Mouse (Mus musculus): ENCODE data around the gene Xylb. TPM values are rescaled to one million over a fixed set of nuclear protein-coding genes. Genes with fewer than 3 reads are reported as not detected.

The Xylb gene
- total RNA-seq (2014; fragmentation: Nextera tagmentation) (4.4 and 7.4 TPM in 2 replicates), total RNA-seq (2017) (2.8 and 4.1 TPM in 2 replicates)

DNA sequence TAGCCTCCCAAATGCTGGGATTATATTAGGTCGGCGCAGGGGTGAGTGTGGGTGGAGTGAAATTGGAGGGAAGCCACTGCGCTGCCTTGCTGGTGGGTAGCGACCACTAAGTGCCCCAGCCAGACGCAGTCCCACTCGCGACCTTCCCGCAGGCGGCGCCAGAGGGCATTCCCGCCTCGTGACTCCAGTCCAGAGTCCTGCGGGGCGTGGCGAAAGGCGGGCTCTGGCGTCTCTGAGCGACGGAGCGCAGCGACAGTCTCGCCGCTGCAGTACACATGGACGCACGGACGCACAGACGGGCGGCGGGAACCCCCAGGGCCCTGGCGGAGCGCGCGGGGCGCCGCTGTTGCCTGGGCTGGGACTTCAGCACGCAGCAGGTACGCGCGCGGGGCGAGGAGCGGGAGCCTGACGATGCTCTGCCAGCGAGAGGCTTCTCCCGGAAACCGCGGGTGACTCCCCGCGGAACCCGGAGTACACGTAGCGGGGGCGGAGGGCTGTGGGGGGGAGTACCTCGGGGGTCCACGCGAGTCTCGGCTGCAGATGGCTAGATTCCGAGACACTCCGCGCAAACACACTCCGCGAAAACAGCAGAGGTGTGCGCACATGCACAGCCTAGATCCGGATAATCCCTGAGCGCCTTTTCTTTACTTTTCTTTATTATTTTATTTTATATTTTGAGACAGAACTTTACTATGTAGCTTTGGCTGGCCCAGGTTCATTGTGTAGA, at the start of gene Xylb:
Gene Xylb, plus strand, starts transcription at position 51 of the 727 bp plus-strand sequence.
- peak; percentile 99 for ATAC-seq (replicated peaks; ENCODE audit: poor library complexity, severe bottlenecking)

DNA sequence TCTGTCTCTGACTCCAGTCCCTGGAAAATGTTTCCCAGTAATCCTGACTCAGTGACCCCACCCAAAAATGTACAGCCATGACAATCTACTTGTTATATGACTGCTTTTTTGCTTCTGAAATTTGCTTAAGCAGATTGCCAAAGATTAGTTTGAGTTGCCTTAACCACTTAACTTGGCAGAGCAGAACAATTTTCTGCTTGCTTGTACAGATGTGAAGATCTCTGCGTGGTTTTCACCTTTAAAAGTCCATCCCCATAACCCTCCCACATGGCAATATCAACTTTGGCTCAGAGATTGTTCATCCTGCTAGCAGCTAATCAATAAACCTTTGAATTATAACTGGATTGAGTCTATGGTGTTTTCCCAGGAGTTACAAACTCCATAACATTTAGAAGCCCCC, 48.1 kb upstream of the Xylb start:
- ATAC-seq (replicated peaks; ENCODE audit: poor library complexity, severe bottlenecking): no peak

DNA sequence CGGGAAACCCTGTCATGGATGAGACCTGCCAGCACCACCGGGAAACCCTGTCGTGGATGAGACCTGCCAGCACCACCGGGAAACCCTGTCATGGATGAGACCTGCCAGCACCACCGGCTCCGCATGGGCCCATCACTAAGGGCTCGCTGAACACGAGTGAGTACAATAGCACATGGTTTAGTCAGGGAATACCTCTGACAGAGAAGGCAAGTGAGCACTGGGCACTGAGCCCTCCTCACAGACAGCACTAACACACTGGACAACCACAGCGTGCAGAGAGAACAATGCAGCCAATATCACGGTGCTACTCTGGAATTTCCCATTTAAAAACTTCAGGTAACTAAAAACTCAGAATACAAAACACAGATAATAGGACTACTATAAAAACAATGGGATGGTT, 44.1 kb upstream of the Xylb start:
- ATAC-seq (replicated peaks; ENCODE audit: poor library complexity, severe bottlenecking): no peak

DNA sequence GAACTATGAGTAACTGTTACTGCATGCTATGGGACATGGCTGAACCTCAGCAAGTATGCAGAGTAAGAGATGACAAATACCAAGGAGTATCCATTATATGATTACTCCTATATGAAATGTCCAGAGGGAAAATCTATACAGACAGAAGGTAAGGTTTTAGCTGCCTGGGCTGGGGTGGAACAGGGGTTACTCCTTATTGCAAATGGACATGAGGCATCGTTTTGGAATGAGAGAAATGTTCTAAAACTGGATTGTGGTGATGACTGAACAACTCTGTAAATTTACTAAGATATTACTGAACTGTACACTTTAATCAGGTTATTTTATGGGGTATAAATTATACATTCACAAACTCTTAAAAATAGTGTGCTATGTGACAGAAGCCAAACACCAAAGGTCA, 38.3 kb upstream of the Xylb start:
- no peak for ATAC-seq (replicated peaks; ENCODE audit: poor library complexity, severe bottlenecking)

DNA sequence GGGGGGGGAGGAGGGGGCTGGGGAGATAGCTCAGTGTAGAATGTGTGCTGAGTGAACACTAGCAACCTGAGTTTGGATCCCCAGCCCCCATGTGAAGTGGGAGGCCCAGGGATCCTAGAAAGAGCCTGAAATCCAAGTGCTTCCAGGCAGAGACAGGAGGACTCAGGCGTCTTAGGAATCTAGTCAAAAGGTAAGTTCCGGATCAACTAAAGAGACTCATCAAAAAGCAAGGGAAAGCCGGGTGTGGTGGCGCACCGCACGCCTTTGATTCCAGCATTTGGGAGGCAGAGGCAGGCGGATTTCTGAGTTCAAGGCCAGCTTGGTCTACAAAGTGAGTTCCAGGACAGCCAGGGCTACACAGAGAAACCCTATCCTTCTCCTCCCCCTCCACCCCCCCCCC, 36.7 kb upstream of the Xylb start:
- no peak for ATAC-seq (replicated peaks; ENCODE audit: poor library complexity, severe bottlenecking)

DNA sequence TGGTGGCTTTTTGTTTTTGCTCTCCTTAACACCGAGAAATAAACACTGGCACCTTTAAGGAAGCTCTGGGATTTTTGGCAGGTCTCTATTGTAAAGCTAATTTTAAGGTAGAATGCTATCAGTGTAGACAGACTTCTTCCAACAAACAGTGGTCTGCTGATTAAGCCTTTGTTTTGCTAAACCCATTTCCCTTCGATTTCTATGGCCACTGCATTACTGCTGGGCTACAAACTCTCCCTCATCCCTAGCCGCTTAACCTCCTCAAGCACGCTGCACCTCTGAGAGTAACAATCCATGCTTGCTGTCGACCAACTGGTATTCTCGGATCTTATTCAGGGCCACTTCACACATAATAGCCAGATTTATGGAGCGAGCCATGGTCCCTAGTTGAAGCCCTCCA, 36.2 kb upstream of the Xylb start:
- ATAC-seq (replicated peaks; ENCODE audit: poor library complexity, severe bottlenecking): no peak

DNA sequence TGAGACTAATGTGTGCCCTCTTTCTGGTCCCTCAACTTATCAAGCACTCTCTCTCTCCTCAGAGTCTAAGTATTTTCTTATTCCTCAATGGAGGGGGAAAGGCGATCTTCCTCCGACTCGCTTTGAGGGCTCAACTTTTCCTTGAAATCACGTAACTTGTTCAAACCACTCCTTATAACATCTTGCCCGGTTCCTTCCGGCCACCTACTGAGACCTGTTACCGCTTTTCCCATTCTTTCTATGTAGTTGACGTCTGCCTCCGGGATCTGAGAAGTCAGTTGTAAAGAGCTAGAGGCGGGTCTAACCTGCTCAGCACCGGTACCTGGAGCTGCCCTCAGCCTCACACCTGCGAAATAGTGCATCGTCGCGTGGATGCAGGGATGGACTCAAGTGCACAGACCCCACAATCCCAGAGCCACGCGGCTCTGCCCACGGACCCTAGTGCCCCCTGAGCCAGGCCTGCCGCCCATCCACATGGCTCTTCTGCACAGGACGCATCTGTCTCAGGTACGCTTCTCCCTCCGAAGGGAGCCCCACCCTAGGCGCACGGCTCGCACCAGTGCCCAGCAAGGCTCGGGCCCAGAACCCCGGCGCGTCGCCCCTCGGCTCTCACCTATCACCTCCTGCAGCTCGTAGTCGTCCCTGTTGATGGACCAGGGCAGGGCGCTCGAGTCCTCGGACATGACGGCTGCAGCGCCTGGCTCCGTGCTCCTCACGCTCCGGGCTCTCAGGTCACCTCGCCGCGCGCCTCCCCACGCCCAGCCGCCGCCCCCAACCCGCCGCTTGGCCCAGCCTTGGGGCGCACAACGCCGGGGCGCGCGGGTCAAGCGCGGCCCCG, 35.6 kb upstream of the Xylb start:
- 0 out of 2 replicates have a peak, but pooled peaks have one; percentile 0 for ATAC-seq (replicated peaks; ENCODE audit: poor library complexity, severe bottlenecking)

DNA sequence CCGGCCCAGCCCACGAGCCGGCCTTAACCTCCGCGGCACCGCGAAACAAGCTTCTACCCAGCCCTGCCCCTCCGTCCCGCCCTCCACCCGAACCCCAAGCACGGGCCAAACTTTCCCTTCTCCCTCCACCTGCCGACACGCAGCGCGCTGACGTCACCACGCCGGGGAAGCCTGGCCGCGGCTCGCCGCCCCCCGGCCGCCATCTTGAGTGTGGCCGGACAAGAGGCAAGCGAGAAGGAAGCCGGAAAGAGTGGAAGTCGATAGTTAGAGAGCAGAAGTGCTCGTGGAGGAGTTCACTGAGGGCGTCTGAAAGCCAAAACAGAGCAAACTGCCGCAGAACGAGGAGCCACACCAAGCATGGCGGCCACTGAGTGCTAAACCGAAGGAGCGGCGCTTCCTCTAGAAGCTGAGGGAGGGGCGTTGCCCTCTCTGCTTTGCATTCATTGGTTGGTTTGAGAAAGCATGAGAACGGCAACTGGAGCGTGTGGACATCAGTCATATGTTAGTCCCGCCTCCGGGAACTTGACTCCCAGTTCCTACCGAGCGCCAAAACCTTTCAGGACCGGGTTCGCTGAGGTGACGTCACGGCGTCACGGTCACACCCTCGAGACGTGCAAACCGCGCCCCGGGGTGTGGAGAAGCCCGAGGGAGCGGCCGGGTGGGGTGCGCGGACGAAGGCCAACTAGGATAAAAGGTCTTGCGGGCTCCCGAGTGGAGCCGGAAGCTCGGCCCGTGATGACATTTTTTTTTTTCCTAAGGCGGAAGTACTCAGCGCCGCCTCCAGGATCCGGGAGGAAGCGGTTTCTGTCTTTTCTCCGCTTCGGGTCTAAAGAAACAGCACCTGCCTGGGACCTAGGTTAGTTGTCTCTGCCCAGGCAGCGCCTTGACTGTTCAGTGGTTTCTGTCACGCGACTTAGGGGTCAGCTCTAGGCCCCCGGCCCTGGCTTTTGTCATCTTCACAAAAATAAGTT, 34.6 kb upstream of the Xylb start, which contains the start of gene Oxsr1:
Gene Oxsr1, minus strand, starts transcription at position 139 of the 971 bp plus-strand sequence.
- ATAC-seq (replicated peaks; ENCODE audit: poor library complexity, severe bottlenecking): peak; percentile 88

DNA sequence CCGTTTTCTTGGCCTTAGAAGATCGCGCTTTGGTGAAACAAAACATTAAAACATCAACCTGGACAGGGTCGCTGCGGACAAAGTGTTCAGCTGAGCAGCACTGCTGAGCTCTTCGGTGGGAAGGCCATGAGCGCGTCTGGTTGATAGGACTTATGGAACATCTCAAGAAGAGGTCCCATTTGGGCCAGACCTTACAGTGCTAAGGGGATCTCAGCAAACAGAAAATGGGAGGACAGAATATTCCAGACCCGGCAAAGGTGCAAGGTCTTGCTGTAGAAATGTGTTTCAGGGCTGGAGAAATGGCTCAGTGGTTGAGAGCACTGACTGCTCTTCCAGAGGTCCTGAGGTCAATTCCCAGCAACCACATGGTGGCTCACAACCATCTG, 33.9 kb upstream of the Xylb start:
- ATAC-seq (replicated peaks; ENCODE audit: poor library complexity, severe bottlenecking): peak; percentile 1; the same call in 1 of the 2 replicates

DNA sequence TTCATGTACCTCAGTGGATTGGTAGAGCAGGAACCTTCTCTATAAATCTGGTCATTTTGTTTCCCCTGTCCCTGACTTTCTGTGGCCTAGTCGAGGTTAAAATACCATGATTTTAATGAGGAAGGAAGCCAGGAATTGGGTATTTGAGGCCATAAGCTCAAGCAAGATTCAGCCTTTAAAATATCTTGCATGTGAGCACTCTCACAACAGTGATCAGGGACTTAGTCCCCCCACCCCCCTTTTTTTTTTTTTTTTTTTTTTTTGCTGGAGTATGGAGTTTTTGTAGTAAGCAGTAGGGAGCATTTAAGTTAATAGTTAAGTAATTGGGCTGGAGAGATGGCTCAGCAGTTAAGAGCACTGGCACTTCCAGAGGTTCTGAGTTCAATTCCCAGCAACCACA, 33.1 kb upstream of the Xylb start:
- ATAC-seq (replicated peaks; ENCODE audit: poor library complexity, severe bottlenecking): no peak

DNA sequence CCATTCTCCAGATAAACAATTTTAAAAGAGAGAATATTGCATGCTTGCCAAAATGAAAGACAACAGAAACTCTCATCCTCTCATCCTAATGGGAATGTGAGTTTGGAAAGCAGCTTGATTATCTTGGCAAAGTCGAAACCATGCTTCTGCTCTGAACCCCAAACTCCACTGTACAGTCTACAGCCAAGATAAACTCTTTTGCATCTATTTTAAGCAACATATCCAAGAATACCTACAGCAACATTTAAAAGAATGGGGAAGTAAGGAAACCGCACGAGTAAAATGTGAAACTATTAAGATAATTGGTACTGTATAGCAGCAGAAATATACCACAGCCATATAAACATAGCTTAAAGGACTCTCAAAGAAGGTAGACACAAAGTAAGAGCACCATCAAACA, 28.7 kb upstream of the Xylb start:
- ATAC-seq (replicated peaks; ENCODE audit: poor library complexity, severe bottlenecking): peak; percentile 78

DNA sequence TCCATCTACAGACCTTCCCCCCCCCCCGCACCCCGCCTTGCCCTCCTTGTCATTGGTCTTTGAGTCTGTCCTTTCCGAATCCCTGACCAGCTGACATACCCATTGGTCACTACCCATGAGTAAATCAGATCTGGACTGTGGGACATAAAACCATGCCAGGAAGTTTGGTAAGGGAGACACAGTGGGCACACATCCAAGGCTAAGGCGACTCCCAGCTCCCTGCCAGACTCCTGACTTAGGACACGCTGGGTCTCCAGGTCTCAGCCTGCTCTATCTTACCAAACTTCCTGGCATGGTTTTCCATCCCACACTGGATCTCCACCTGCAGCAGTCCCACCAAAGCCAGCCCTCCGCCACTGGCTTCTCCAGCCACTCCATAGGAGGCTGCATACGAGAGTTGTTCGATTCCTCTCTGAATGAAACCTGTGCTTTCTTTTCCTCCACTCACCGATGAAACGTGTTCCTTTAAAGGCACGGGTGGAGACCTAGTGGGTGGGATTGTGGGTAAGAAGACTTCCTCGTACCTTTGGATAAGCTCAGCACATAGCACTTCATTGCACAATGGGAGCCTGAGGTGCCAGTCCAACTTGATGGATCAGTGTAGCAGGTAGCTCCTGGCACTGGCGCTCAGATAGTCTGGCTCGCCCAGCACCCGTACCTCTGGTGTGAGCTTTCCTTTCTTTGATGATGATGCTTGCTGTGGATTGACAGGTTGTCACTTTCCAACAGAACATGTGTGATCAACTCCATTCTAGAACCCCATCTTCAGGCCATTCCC, 26.8 kb upstream of the Xylb start:
- no peak for ATAC-seq (replicated peaks; ENCODE audit: poor library complexity, severe bottlenecking)

DNA sequence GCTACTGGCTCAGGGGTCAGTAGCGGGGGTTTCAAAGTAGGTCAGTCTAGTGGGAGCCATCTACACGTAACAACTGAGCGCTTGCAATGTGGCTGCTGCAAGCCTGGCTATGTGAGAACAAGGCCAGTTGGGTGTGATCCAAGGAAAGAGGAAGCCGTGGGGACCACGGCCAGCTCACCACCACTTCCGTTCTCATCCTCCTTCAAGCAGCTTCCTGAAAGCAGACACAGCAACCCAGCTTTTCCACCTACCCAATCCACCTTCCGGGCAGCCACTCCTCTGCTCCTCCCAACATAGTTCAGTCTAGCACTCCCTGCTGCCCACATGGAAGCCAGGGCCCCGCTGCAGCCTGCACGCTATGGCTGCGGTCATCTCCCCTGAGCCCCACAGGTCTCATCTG, 22.9 kb upstream of the Xylb start:
- peak; percentile 96 for ATAC-seq (replicated peaks; ENCODE audit: poor library complexity, severe bottlenecking)

DNA sequence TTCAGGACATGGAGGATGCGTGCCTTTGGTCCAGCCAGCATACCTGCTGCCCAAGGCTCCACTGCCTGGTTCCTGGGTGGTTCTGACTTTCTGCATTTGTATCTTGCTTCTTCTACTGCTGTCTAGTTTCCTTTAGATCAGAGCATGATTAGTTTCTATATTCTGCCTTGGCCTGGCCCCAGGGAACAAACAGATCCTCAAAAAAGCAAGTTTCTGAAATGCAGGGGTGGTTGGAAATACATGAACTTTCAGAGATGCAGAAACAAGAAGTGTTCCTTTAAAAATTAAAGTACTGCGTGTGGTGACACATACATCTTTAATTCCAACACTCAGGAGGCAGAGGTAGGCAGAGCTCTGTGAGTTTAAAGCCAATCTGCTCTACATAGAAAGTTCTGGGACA, 22.3 kb upstream of the Xylb start:
- peak; percentile 5; the same call in 1 of the 2 replicates for ATAC-seq (replicated peaks; ENCODE audit: poor library complexity, severe bottlenecking)

DNA sequence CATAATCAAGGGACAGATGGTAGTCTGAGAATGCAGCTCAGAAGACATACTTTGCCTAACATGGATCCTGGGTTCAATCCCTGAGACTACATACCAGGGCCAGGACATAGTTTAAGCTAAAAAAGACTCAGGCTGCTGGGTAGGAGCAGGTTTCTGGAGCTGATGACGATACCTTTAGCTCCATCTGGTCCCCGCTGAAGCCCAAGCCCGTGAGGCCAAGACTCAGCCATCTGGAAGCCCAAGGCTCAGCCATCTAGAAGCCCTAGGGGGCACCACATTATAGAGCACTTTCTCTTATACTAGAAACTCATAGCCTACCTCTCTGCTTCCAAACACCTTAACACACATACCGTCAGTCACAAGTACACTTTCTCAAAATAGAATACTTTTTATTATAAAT, 21.6 kb upstream of the Xylb start:
- ATAC-seq (replicated peaks; ENCODE audit: poor library complexity, severe bottlenecking): no peak

DNA sequence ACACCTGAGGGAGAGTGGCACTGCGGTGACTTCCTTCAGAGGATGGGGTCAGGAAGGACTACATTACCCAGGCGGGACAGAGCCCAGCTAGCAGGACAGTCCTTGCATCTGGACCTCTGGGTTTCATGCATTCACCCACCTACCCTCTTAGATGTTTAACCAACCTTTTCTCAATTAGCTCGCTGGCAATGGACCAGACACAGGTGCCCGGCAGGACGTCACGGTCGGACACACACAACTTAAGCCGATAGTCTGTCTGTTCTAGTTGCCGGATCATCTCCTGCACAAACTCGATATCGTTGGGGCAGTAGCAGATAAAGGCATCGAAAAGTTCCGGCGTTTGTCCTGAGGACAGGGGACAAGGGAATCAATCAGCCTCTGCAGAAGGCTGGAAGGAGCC, 19.3 kb upstream of the Xylb start:
- no peak for ATAC-seq (replicated peaks; ENCODE audit: poor library complexity, severe bottlenecking)

DNA sequence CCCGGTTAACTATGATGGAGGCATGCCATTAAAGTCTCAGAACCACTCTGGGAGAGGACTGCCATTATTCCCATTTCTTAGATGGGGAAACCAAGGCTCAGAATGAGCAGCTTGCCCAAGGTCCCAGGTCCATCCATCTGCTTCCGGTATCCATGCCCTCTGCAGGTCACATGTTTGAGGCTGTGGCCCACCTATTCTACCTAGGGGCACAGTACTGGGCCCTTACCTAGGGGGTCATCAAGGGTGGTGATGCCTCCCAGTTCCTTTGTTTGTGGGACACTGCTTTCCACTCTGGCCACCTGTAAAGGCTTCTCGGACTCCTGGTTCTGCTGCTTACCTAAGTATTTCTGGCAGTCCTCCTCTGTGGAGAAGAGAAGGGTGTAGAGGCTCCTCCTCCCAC, 18.8 kb upstream of the Xylb start:
- no peak for ATAC-seq (replicated peaks; ENCODE audit: poor library complexity, severe bottlenecking)

DNA sequence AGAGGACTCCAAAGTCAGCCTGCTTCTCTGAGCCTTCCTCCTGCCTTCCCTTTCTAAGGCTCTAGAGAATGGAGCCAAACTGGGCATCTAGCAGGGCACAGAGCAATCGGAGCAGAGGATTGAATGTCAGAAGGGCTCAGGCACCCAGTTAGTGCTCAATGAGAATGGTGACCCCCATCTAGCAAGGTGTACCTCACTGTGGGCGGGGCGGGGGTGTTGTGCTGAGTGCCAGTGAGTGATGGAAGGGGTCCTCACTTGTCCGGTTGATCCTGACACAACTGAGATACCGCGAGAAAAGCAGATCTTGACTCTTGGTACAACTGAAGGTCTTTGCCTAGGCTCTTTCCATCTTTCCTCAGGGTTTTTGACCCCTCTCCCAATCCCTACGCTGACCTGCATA, 18.1 kb upstream of the Xylb start:
- ATAC-seq (replicated peaks; ENCODE audit: poor library complexity, severe bottlenecking): no peak

DNA sequence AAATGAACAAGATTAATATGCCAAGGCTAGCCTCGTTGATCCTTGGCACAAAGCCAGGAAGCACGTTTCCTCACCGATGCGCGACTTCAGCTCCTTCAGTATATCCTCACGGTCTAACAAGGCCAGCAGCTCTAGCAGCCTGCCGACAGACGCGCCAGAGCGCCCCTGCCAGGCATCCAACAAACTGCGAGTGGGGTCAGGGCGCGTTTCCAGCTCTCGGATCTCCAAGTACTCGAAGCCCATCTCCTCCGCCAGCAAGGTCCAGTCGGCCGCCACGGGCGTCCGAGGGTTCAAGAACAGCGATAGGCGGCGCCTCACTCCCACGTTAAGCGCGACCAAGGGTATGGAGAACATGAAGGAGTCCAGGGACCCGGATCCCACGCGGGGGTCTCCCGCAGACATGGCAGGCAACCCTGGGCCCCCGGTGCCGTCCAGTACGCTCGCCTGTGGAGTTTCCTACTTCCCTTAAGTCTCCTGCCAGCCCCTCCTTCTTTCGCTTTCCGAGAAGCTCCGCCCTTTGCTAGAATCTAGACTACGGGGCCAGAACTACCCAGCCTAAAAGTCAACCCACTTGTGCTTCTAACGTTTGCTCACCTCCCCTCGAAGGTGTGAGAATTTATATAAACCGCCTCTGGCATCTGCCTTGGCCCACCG, 17.5 kb upstream of the Xylb start, which contains the start of gene Acaa1a:
Gene Acaa1a, plus strand, starts transcription at position 119 of the 654 bp plus-strand sequence.
- peak; percentile 51 for ATAC-seq (replicated peaks; ENCODE audit: poor library complexity, severe bottlenecking)

Measured in granulocyte monocyte progenitor cell, adult 5-6 weeks (primary cell).